Mouse (Mus musculus): ENCODE results near the gene Shisal1.

DNA sequence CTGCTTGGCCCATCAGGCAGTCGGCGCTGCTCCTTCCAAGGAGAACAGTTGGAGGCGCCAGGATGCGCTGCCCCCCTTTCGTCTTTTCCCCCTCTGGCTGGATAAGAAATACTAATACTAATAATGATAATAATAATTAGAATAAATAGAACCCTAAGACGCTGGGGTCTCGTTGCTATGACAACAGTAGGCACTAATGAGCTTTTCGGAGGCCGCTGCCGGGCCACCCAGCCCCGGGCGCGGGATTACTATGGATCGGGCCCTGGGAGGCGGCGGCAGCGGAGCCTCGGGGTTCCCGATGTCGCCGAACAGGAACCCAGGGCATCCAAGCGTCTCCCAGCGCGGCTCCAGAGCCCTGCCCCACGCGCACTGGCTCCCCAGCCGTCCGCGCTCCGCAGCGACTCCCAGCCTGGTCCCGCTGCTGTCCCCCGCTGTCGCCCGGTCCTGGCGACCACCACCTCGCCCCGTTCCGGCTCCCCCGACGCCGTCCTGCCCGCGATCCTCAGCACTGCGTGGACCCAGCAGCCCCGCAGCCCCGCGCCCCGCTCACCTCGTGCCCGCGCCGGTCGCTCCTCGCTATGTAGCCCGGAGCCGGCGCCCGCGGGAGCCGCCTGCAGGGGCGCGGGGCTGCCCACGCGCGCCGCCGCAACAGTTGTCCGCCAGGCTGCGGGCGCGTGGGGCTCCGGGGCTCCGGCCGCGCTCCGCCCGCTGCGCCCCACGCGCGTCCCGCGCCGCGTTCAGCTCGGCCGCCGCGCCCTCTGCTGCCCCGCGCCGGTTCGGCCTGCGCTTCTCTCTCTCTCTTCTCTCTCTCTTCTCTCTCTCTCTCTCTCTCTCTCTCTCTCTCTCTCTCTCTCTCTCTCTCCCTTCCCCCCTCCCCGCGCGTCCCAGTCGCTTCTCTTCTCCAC lies 833 bp downstream of the Shisal1 start:
- no peak for TF ChIP-seq CTCF (IDR thresholded peaks at IDR 0.05 in 2 of 3, conservative IDR thresholded peaks at IDR 0.05 in 1 of 3; ENCODE audit: control insufficient read depth in 1 of 3, insufficient read depth in 1 of 3, low read depth in 2 of 3, low read length in 3 of 3, poor library complexity in 1 of 3, severe bottlenecking in 1 of 3)
- no peak for TF ChIP-seq MYC (IDR thresholded peaks at IDR 0.05; ENCODE audit: low read depth, low read length)
- no peak for TF ChIP-seq TBP (IDR thresholded peaks at IDR 0.05; ENCODE audit: low read depth, low read length)
- no peak for TF ChIP-seq EP300 (IDR thresholded peaks at IDR 0.05; ENCODE audit: low read depth in 1 of 2, low read length in 2 of 2)
- no peak for TF ChIP-seq POLR2A (IDR thresholded peaks at IDR 0.05; ENCODE audit: control insufficient read depth in 1 of 2, insufficient read depth in 1 of 2, low read depth in 1 of 2, low read length in 2 of 2, poor library complexity in 1 of 2)
- no peak for TF ChIP-seq GATA1 (IDR thresholded peaks at IDR 0.05; ENCODE audit: low read depth, low read length)
- TF ChIP-seq CHD1 (IDR thresholded peaks at IDR 0.05; ENCODE audit: low read depth, low read length), result no peak
- no peak for TF ChIP-seq POLR2AphosphoS5 (IDR thresholded peaks at IDR 0.05; ENCODE audit: borderline replicate concordance, low read depth, low read length)
- TF ChIP-seq TAL1 (IDR thresholded peaks at IDR 0.05; ENCODE audit: low read length), result no peak
- no peak for TF ChIP-seq MEF2A (IDR thresholded peaks at IDR 0.05; ENCODE audit: extremely low read depth, insufficient replicate concordance, low read depth, low read length, poor library complexity, severe bottlenecking)
- TF ChIP-seq ZKSCAN1 (IDR thresholded peaks at IDR 0.05; ENCODE audit: low read depth, low read length), result no peak
- no peak for TF ChIP-seq ETS1 (IDR thresholded peaks at IDR 0.05; ENCODE audit: low read depth, low read length)
- TF ChIP-seq MAFK (IDR thresholded peaks at IDR 0.05; ENCODE audit: borderline replicate concordance, low read depth, low read length), result no peak
